Mouse (Mus musculus) forebrain, embryonic 13.5 days (tissue): ENCODE results near the gene Insr. TPM values are rescaled to one million over a fixed set of nuclear protein-coding genes. Genes with fewer than 3 reads are reported as not detected.
A peak's percentile ranks its signal among the peaks of the same experiment; 100 is the strongest.

Experiments
- ATAC-seq: fragments of 200-750 bp; cut with Nextera tagmentation; 2 replicates; pipeline ENCODE4 v1.8.0; 2017
- H3K27ac ChIP-seq: fragments of 300-500 bp; sonication (generic); 2 replicates; pipeline ENCODE4 v1.5.1; 2015; ENCODE audit warnings: inconsistent platforms, mild to moderate bottlenecking, moderate library complexity
- H3K27me3 ChIP-seq: fragments of 300-500 bp; sonication (generic); 2 replicates; pipeline ENCODE4 v1.6.1; 2015; ENCODE audit warnings: mild to moderate bottlenecking, inconsistent platforms
- H3K36me3 ChIP-seq: fragments of 300-500 bp; sonication (generic); 2 replicates; pipeline ENCODE4 v1.6.1; 2015; ENCODE audit warnings: mild to moderate bottlenecking, inconsistent platforms; ENCODE audit not compliant: poor library complexity, severe bottlenecking
- H3K4me1 ChIP-seq: fragments of 300-500 bp; sonication (generic); 2 replicates; pipeline ENCODE4 v1.6.1; 2015; ENCODE audit warnings: inconsistent platforms
- H3K4me2 ChIP-seq: fragments of 300-500 bp; sonication (generic); 2 replicates; pipeline ENCODE4 v1.6.1; 2015; ENCODE audit warnings: inconsistent platforms, mild to moderate bottlenecking, moderate library complexity
- H3K4me3 ChIP-seq: fragments of 300-500 bp; sonication (generic); 2 replicates; pipeline ENCODE4 v1.5.1; 2015; ENCODE audit warnings: mild to moderate bottlenecking, inconsistent platforms
- H3K9ac ChIP-seq: fragments of 300-500 bp; sonication (generic); 2 replicates; pipeline ENCODE4 v1.6.1; 2015; ENCODE audit warnings: mild to moderate bottlenecking, inconsistent platforms
- H3K9me3 ChIP-seq: fragments of 300-500 bp; sonication (generic); replicated peaks from 2 replicates; pipeline ENCODE4 v1.6.1; 2016; ENCODE audit warnings: inconsistent platforms
- WGBS: fragments of 180-500 bp; shearing (Covaris S2); methylation state at CpG from one replicate; pipeline ENCODE4 v1.1.7; 2015; 5-methylcytosine and 5-hydroxymethylcytosine counted together
- polyA plus RNA-seq: library from polyadenylated mRNA; unstranded; fragments of >200 nt; fragmentation: Nextera tagmentation; extraction: Ambion mirVana; gene quantifications from 2 replicates; pipeline ENCODE4 v1.2.1, GENCODE M21; 2015

Gene Insr
- polyA plus RNA-seq, 1 experiment from 2014 or later: 51.3 TPM

DNA sequence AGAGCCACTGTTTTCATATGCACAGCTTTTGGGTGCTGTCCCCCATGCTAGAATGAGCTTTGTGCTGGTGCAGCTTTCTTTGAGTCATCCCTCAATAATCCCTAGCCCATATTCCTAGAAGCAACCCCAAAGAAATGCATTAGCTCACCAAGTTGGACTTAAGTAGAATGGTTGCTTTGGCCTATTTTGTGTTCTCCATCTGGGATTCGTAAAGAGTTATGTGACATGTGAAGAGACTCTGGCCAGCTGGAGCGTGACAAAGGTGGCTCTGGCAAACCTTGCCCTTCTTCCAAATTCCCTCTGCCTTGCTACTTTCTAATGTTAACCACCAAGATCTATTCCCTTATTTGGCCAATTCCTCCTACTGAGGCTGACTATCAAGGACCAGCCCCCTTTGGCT lies 22.7 kb upstream of the Insr start:
- WGBS: 77% methylated on average over 2 of the region's 2 CpGs
- H3K4me1 ChIP-seq: no peaks in the 10 kb centered on the region
- no peaks in the 10 kb centered on the region for H3K27me3 ChIP-seq
- H3K9me3 ChIP-seq: peaks cover 9% of the 10 kb centered on the region; the same call in 1 of the 2 replicates
- no peak overlapping the region for H3K4me2 ChIP-seq
- ATAC-seq: no peak
- H3K9ac ChIP-seq: no peak overlapping the region
- no peak overlapping the region for H3K4me3 ChIP-seq
- no peak overlapping the region for H3K27ac ChIP-seq
- H3K36me3 ChIP-seq: no peaks in the 10 kb centered on the region

- no peaks in the 10 kb centered on the region for H3K4me1 ChIP-seq
- H3K4me2 ChIP-seq: no peak overlapping the region
- WGBS: 85% methylated on average over 5 of the region's 5 CpGs
- ATAC-seq: no peak
- no peaks in the 10 kb centered on the region for H3K36me3 ChIP-seq
- no peak overlapping the region for H3K4me3 ChIP-seq
- H3K9me3 ChIP-seq: no peaks in the 10 kb centered on the region
- no peaks in the 10 kb centered on the region for H3K27me3 ChIP-seq
- H3K27ac ChIP-seq: no peak overlapping the region
- H3K9ac ChIP-seq: no peak overlapping the region
Observed at GRCm38 (mm10) chr8:3299322-3299721, 19.9 kb upstream of the Insr start.

DNA sequence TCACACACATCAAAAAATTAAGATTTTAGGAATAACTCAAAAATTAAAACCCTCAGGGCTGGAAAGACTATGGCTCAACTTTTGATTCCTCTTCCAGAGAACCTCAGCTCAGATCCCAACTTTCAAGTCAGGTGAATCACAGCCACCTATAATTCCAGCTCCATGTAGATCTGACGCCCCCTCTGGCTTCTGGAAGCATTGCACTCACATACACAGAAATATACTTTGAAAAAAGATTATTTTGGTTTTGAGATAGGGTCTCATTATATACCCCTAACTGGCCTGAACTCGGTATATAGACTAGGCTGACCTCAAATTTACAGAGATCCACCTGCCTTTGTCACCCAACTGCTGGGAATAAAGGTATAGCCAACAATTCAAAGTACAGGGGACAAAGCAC lies 6.4 kb upstream of the Insr start:
- H3K9ac ChIP-seq: no peak overlapping the region
- H3K4me2 ChIP-seq: no peak overlapping the region
- no peak overlapping the region for H3K27ac ChIP-seq
- no peaks in the 10 kb centered on the region for H3K4me1 ChIP-seq
- no peak for ATAC-seq
- H3K36me3 ChIP-seq: no peaks in the 10 kb centered on the region
- no peaks in the 10 kb centered on the region for H3K27me3 ChIP-seq
- 33% methylated on average over 2 of the region's 2 CpGs for WGBS
- H3K9me3 ChIP-seq: no peaks in the 10 kb centered on the region
- no peak overlapping the region for H3K4me3 ChIP-seq

DNA sequence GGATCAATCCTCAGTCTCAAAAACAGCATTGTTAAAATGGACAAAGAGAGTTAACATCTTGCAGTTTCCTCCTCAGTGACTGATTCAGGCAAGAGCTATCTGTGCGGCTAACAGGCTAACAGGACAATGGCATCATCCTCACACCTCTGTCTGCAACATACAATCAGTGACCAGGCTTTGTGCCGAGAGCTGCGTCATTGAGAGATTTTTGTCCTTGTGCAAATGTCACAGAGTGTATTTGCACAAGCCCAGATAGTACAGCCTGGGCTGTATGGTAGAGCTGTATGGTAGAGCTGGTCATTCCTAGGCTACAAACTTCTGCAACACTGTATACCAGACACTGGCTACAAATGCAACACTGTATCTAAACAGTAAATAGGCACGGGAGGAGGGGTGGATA lies 5.2 kb upstream of the Insr start:
- H3K9ac ChIP-seq: no peak overlapping the region
- H3K9me3 ChIP-seq: no peaks in the 10 kb centered on the region
- 0 out of 2 replicates have a peak, but pooled peaks cover 4% of the 10 kb centered on the region for H3K4me1 ChIP-seq
- no peaks in the 10 kb centered on the region for H3K36me3 ChIP-seq
- no peak for ATAC-seq
- no peaks in the 10 kb centered on the region for H3K27me3 ChIP-seq
- WGBS: 74% methylated on average over 4 of the region's 4 CpGs
- H3K4me3 ChIP-seq: no peak overlapping the region
- no peak overlapping the region for H3K4me2 ChIP-seq
- H3K27ac ChIP-seq: no peak overlapping the region

DNA sequence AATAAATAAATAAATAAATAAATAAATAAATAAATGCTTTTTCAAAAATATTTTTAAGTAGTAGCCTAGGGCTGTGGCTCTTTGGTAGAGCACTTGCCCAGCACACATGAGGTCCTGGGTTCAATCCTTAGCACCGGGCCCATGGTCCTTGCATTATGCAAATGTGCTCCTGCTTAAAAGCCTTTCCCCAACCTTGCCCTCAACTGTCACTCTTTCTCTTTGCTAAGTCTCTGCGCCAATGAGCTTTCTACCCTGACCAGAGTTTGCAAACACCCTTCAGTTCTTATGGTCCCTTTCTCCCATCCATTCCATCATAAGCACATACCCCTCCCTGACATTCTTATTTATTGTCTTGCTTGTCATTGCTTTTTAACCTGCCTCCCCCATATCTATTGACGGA lies 1.9 kb upstream of the Insr start:
- 82% methylated on average over 3 of the region's 3 CpGs for WGBS
- H3K27me3 ChIP-seq: no peaks in the 10 kb centered on the region
- H3K4me2 ChIP-seq: no peak overlapping the region
- H3K4me3 ChIP-seq: no peak overlapping the region
- H3K36me3 ChIP-seq: no peaks in the 10 kb centered on the region; the same call in 1 of the 2 replicates
- H3K9ac ChIP-seq: no peak overlapping the region
- H3K4me1 ChIP-seq: peaks cover 29% of the 10 kb centered on the region
- H3K27ac ChIP-seq: no peak overlapping the region
- no peak for ATAC-seq
- H3K9me3 ChIP-seq: no peaks in the 10 kb centered on the region

DNA sequence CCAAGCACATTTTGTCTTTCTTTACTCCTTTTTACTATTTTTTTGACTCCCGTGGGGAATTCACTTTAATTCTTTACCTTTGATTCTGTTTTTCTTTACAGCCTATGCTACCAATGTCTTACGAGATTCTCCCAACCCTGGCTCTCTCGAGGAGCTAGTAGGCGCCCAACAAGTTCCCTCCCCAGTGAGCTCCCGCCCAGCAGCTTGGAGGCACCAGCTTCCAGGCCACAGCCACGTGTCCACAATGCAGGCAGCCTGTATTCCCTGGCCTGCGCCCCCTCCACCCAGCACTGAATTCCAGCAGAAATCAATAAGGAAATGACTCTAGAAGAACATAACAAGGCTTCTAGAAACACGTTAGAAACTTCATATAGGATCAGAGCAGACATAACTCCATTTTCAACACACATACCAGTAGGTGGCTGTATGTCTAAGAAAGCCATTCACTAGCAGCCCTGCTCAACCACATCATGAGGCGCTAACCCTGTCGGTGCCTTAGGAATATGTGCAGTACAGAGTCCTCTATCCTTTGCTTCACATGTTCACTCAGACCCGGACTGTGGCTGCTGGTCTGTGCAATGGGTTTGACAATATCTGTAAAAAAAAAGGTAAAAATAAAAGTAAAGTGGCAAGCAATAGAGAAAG lies 971 bp upstream of the Insr start:
- Histone ChIP-seq H3K4me3 (peak overlapping the region; percentile 93; the same call in 1 of the 2 replicates), H3K9ac (no peak overlapping the region), H3K9me3 (no peaks in the 10 kb centered on the region), H3K27ac (no peak overlapping the region), H3K4me1 (peaks cover 30% of the 10 kb centered on the region), H3K27me3 (no peaks in the 10 kb centered on the region), H3K36me3 (no peaks in the 10 kb centered on the region; the same call in 1 of the 2 replicates), H3K4me2 (peak overlapping the region; percentile 86)
- WGBS: 37% methylated on average over 11 of the region's 11 CpGs
- no peak for ATAC-seq

GRCm38 (mm10) chr8:3279721-3280077 lies 282 bp upstream of the Insr start:
- H3K4me2 ChIP-seq: peak overlapping the region; percentile 86
- H3K27ac ChIP-seq: peak overlapping the region; percentile 69; the same call in 1 of the 2 replicates
- H3K4me3 ChIP-seq: peak overlapping the region; percentile 93
- H3K4me1 ChIP-seq: peaks cover 30% of the 10 kb centered on the region
- no peaks in the 10 kb centered on the region for H3K9me3 ChIP-seq
- ATAC-seq: no peak
- H3K27me3 ChIP-seq: no peaks in the 10 kb centered on the region
- H3K36me3 ChIP-seq: no peaks in the 10 kb centered on the region; the same call in 1 of the 2 replicates
- peak overlapping the region; percentile 97; the same call in 1 of the 2 replicates for H3K9ac ChIP-seq
- WGBS: 1% methylated on average over 18 of the region's 18 CpGs

DNA sequence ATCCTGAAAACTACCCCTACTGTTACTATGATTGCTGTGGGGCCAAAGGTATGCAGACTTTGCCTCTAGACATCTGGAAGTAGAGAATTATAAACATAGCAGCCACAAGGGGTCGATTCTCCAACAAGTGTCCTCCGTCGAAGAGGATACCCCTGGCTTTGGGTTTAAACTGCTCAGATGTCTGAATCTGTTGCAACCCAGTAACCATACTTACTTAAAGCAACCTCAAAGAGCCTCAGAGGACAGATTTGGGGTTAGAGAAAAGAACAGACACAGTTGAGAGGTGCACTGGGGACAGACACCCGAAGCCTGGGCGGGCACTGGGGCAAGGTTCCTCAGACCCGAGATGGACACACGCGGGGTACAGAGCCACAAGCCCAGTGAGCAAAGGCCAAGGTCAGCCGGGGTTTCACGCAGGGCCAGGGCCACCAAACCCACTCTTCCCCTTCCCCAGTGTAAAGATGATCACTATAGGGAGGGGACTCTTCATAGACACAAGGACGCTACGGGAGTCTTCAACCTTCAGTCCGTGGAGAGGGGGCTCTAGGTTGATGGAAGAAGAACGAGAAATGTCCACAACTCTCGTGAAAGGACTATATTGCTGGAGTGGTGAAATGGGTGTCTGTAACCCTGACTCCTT lies 1.1 kb downstream of the Insr start:
- 46% methylated on average over 15 of the region's 15 CpGs for WGBS
- H3K4me3 ChIP-seq: peak overlapping the region; percentile 93
- H3K4me2 ChIP-seq: peak overlapping the region; percentile 86
- H3K9me3 ChIP-seq: no peaks in the 10 kb centered on the region
- peak overlapping the region; percentile 97 for H3K9ac ChIP-seq
- ATAC-seq: 0 out of 2 replicates have a peak, but pooled peaks have one; percentile 0
- peaks cover 7% of the 10 kb centered on the region for H3K36me3 ChIP-seq
- H3K27me3 ChIP-seq: no peaks in the 10 kb centered on the region
- H3K4me1 ChIP-seq: peaks cover 30% of the 10 kb centered on the region
- no peak overlapping the region for H3K27ac ChIP-seq

DNA sequence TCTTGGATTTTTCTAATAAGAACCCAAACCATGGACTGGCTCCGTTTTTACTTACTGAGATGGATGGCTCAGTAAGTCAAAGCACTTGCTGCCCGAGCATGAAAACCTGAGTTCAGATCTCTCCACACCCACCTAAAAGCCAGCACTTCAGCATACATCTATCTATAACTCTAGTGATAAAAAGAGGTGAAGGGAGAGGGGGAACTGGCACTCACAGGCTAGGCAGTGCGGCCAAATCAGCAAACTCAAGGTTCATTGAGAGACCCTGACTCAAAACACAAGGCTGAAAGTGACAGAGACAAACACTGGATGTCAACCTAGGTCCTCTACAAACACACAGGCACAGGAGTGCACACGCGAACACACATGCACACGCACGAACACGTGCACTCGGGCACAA lies 2.2 kb downstream of the Insr start:
- 95% methylated on average over 9 of the region's 9 CpGs for WGBS

DNA sequence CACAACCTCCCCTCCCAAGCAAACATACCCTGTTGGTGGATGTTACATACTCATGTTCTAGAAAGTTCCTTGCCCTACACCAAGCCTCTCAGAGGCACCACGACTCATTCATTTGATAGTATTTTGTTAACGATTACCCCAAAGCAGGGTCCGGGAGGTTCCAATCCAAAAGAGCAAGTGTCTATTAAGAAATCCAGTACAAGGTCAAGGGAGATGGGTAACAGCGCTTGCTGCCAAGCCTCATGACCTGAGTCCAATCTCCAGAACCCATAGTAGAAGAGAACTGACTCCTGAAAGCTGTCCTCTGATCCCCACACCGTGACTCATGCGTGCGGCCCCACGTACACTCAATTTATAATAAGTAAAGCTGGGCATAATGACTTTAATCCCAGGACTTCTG lies 3.4 kb downstream of the Insr start:
- 95% methylated on average over 8 of the region's 8 CpGs for WGBS
- Histone ChIP-seq H3K4me2 (no peak overlapping the region), H3K4me1 (peaks cover 30% of the 10 kb centered on the region), H3K36me3 (peaks cover 9% of the 10 kb centered on the region), H3K27me3 (no peaks in the 10 kb centered on the region), H3K27ac (no peak overlapping the region), H3K4me3 (no peak overlapping the region), H3K9me3 (no peaks in the 10 kb centered on the region), H3K9ac (no peak overlapping the region)
- no peak for ATAC-seq

More for the DNA sequence above, 2.2 kb downstream of the Insr start:
- no peak overlapping the region for H3K27ac ChIP-seq
- no peaks in the 10 kb centered on the region for H3K9me3 ChIP-seq
- H3K4me3 ChIP-seq: no peak overlapping the region
- peak overlapping the region; percentile 86 for H3K4me2 ChIP-seq
- no peaks in the 10 kb centered on the region for H3K27me3 ChIP-seq
- ATAC-seq: no peak
- H3K4me1 ChIP-seq: peaks cover 30% of the 10 kb centered on the region
- H3K9ac ChIP-seq: no peak overlapping the region
- peaks cover 8% of the 10 kb centered on the region for H3K36me3 ChIP-seq

GRCm38 (mm10) chr8:3275189-3275588 lies 4.2 kb downstream of the Insr start:
- peaks cover 27% of the 10 kb centered on the region for H3K4me1 ChIP-seq
- H3K9ac ChIP-seq: no peak overlapping the region
- H3K27ac ChIP-seq: no peak overlapping the region
- 84% methylated on average over 5 of the region's 5 CpGs for WGBS
- H3K9me3 ChIP-seq: no peaks in the 10 kb centered on the region
- peaks cover 9% of the 10 kb centered on the region for H3K36me3 ChIP-seq
- no peak overlapping the region for H3K4me3 ChIP-seq
- H3K27me3 ChIP-seq: no peaks in the 10 kb centered on the region
- no peak overlapping the region for H3K4me2 ChIP-seq
- no peak for ATAC-seq

- no peak overlapping the region for H3K4me2 ChIP-seq
- H3K9ac ChIP-seq: no peak overlapping the region
- no peak overlapping the region for H3K4me3 ChIP-seq
- peaks cover 26% of the 10 kb centered on the region for H3K4me1 ChIP-seq
- H3K27me3 ChIP-seq: no peaks in the 10 kb centered on the region
- 93% methylated on average over 3 of the region's 3 CpGs for WGBS
- no peak overlapping the region for H3K27ac ChIP-seq
- no peaks in the 10 kb centered on the region for H3K9me3 ChIP-seq
- no peak for ATAC-seq
- H3K36me3 ChIP-seq: peaks cover 9% of the 10 kb centered on the region
Observed at GRCm38 (mm10) chr8:3273799-3274198, 5.6 kb downstream of the Insr start.

DNA sequence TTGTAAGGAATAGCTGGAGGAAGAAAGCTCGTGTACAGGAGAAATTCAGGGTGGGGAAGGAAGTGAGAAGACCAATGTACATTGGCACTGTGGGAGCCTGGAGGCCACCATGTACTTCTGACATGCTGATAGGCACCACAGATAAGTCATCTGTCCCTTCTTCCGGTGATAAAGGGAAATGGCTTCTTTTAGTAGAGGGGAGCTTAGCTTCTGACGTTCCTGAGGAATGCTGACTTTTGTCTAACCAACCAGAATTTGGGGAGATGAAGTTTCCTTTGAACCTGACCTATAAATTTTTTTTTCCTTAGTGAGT lies 12.0 kb downstream of the Insr start:
- Histone ChIP-seq H3K4me2 (no peak overlapping the region), H3K9me3 (peaks cover 6% of the 10 kb centered on the region; the same call in 1 of the 2 replicates), H3K9ac (no peak overlapping the region), H3K27me3 (no peaks in the 10 kb centered on the region), H3K27ac (no peak overlapping the region), H3K4me1 (no peaks in the 10 kb centered on the region), H3K4me3 (no peak overlapping the region), H3K36me3 (peaks cover 13% of the 10 kb centered on the region)
- 90% methylated on average over 3 of the region's 3 CpGs for WGBS
- no peak for ATAC-seq
